Mouse (Mus musculus): ENCODE measurements around the gene Rapgef2. TPM values are rescaled to one million over a fixed set of nuclear protein-coding genes. Genes with fewer than 3 reads are reported as not detected.
A peak's percentile ranks its signal among the peaks of the same experiment; 100 is the strongest.

The Rapgef2 gene
- polyA plus RNA-seq, 1 experiment from 2014 or later: 7.5 TPM

GRCm38 (mm10) chr3:79083030-79083429, 203.3 kb downstream of the Rapgef2 start:
- H3K27ac ChIP-seq (ENCODE audit: low read depth, low read length): no peak overlapping the region
- no peak overlapping the region for H3K9ac ChIP-seq (ENCODE audit: low read length)
- H3K4me1 ChIP-seq (ENCODE audit: control insufficient read depth, insufficient read depth, low read length): no peaks in the 10 kb centered on the region
- H3K36me3 ChIP-seq (ENCODE audit: control insufficient read depth, insufficient read depth, low read length): peaks cover 8% of the 10 kb centered on the region; the same call in 1 of the 2 replicates
- DNase-seq (ENCODE audit: low spot score) (no peak), ATAC-seq (ENCODE audit: insufficient read depth, low FRiP score, low TSS enrichment) (no peak)
- H3K4me3 ChIP-seq (ENCODE audit: low read depth, low read length): no peak overlapping the region
- 90% methylated on average over 10 of the region's 10 CpGs for WGBS
- H3K9me3 ChIP-seq (ENCODE audit: control insufficient read depth, low read length): no peaks in the 10 kb centered on the region
- no peak overlapping the region for H3K4me2 ChIP-seq (ENCODE audit: low read depth)
- no peaks in the 10 kb centered on the region for H3K27me3 ChIP-seq (ENCODE audit: control insufficient read depth, insufficient read depth, low read length)

GRCm38 (mm10) chr3:79079076-79079475, 207.2 kb downstream of the Rapgef2 start:
- DNase-seq (ENCODE audit: low spot score) (no peak), ATAC-seq (ENCODE audit: insufficient read depth, low FRiP score, low TSS enrichment) (no peak)
- Histone ChIP-seq H3K9me3 (ENCODE audit: control insufficient read depth, low read length) (no peaks in the 10 kb centered on the region), H3K4me1 (ENCODE audit: control insufficient read depth, insufficient read depth, low read length) (no peaks in the 10 kb centered on the region), H3K36me3 (ENCODE audit: control insufficient read depth, insufficient read depth, low read length) (peaks cover 3% of the 10 kb centered on the region; the same call in 1 of the 2 replicates), H3K27ac (ENCODE audit: low read depth, low read length) (no peak overlapping the region), H3K4me2 (ENCODE audit: low read depth) (no peak overlapping the region), H3K4me3 (ENCODE audit: low read depth, low read length) (no peak overlapping the region), H3K9ac (ENCODE audit: low read length) (no peak overlapping the region), H3K27me3 (ENCODE audit: control insufficient read depth, insufficient read depth, low read length) (no peaks in the 10 kb centered on the region)
- 87% methylated on average over 3 of the region's 3 CpGs for WGBS

DNA sequence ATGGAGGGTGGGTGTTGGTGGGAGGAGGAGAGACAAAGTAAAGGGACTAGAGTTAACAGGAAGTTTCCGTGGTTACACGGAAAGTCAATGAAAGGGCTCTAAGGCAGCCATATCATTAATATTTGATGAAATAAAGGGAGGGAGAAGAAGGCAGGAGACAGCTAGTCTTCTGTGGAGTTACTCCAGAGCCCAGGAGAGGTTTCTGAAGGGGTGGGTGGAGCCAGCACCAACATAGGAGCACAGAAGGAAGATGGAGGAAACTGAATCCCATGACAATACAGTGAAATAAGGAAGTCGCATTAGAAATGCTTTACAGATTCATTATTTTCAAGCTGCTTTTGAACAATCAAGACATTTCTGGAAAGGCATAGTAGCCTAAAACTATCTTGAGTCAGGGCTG, 211.3 kb downstream of the Rapgef2 start:
- Histone ChIP-seq H3K4me2 (ENCODE audit: low read depth) (no peak overlapping the region), H3K9ac (ENCODE audit: low read length) (no peak overlapping the region), H3K27me3 (ENCODE audit: control insufficient read depth, insufficient read depth, low read length) (no peaks in the 10 kb centered on the region), H3K36me3 (ENCODE audit: control insufficient read depth, insufficient read depth, low read length) (no peaks in the 10 kb centered on the region), H3K27ac (ENCODE audit: low read depth, low read length) (no peak overlapping the region), H3K4me3 (ENCODE audit: low read depth, low read length) (no peak overlapping the region), H3K9me3 (ENCODE audit: control insufficient read depth, low read length) (no peaks in the 10 kb centered on the region), H3K4me1 (ENCODE audit: control insufficient read depth, insufficient read depth, low read length) (no peaks in the 10 kb centered on the region)
- WGBS: 93% methylated on average over 3 of the region's 3 CpGs
- DNase-seq (ENCODE audit: low spot score): no peak
- no peak for ATAC-seq (ENCODE audit: insufficient read depth, low FRiP score, low TSS enrichment)

DNA sequence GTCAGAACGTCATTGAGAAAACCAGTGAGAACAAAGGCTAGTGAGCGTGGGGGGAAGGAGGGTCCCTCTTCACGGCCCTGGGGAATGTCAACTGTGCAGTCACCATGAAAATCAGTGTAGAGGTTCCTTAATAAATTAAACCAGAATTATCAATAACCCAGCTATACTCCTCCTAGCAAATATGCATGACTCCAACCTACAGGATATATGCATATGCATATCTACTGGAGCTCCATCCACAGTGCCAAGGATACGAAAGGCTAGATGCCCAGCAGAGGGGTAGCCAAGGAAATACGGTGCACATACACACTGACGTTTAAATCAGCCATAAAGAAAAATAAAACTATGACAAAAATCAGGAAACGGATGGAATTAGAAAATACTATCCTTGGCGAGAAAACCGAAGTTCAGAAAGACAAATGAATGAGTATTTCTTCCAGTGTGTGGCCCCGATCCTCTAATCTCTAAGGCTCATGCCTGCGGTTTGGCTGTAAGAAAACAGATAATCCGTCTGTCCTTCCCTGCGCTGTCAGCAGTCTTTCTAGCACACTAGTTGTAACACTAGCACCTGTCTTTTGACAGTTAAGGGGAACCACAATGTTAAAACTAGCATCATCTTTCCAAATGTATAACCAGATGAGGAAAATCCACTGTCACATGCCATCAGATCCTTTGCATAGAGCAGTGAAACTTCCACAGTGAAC, 212.6 kb downstream of the Rapgef2 start:
- no peak overlapping the region for H3K4me2 ChIP-seq (ENCODE audit: low read depth)
- ATAC-seq (ENCODE audit: insufficient read depth, low FRiP score, low TSS enrichment): no peak
- H3K4me1 ChIP-seq (ENCODE audit: control insufficient read depth, insufficient read depth, low read length): no peaks in the 10 kb centered on the region
- H3K27me3 ChIP-seq (ENCODE audit: control insufficient read depth, insufficient read depth, low read length): no peaks in the 10 kb centered on the region
- WGBS: 89% methylated on average over 13 of the region's 13 CpGs
- H3K9me3 ChIP-seq (ENCODE audit: control insufficient read depth, low read length): no peaks in the 10 kb centered on the region
- DNase-seq (ENCODE audit: low spot score): no peak
- H3K36me3 ChIP-seq (ENCODE audit: control insufficient read depth, insufficient read depth, low read length): peaks cover 6% of the 10 kb centered on the region
- H3K27ac ChIP-seq (ENCODE audit: low read depth, low read length): no peak overlapping the region
- no peak overlapping the region for H3K9ac ChIP-seq (ENCODE audit: low read length)
- H3K4me3 ChIP-seq (ENCODE audit: low read depth, low read length): no peak overlapping the region

- Histone ChIP-seq H3K36me3 (ENCODE audit: control insufficient read depth, insufficient read depth, low read length) (peaks cover 7% of the 10 kb centered on the region), H3K4me3 (ENCODE audit: low read depth, low read length) (no peak overlapping the region), H3K9me3 (ENCODE audit: control insufficient read depth, low read length) (no peaks in the 10 kb centered on the region), H3K27ac (ENCODE audit: low read depth, low read length) (no peak overlapping the region), H3K9ac (ENCODE audit: low read length) (no peak overlapping the region), H3K4me2 (ENCODE audit: low read depth) (no peak overlapping the region), H3K4me1 (ENCODE audit: control insufficient read depth, insufficient read depth, low read length) (no peaks in the 10 kb centered on the region), H3K27me3 (ENCODE audit: control insufficient read depth, insufficient read depth, low read length) (no peaks in the 10 kb centered on the region)
- 72% methylated on average over 5 of the region's 7 CpGs for WGBS
- DNase-seq (ENCODE audit: low spot score) (peak; percentile 13), ATAC-seq (ENCODE audit: insufficient read depth, low FRiP score, low TSS enrichment) (no peak)
These were observed 214.8 kb downstream of the Rapgef2 start for GRCm38 (mm10) chr3:79071561-79071960.

- Histone ChIP-seq H3K9ac (ENCODE audit: low read length) (no peak overlapping the region), H3K9me3 (ENCODE audit: control insufficient read depth, low read length) (no peaks in the 10 kb centered on the region), H3K27ac (ENCODE audit: low read depth, low read length) (no peak overlapping the region), H3K4me1 (ENCODE audit: control insufficient read depth, insufficient read depth, low read length) (no peaks in the 10 kb centered on the region), H3K4me2 (ENCODE audit: low read depth) (no peak overlapping the region), H3K27me3 (ENCODE audit: control insufficient read depth, insufficient read depth, low read length) (no peaks in the 10 kb centered on the region), H3K36me3 (ENCODE audit: control insufficient read depth, insufficient read depth, low read length) (peaks cover 7% of the 10 kb centered on the region), H3K4me3 (ENCODE audit: low read depth, low read length) (no peak overlapping the region)
- 89% methylated on average over 10 of the region's 10 CpGs for WGBS
- no peak for ATAC-seq (ENCODE audit: insufficient read depth, low FRiP score, low TSS enrichment)
- no peak for DNase-seq (ENCODE audit: low spot score)
These were observed 216.4 kb downstream of the Rapgef2 start for GRCm38 (mm10) chr3:79069891-79070290.

DNA sequence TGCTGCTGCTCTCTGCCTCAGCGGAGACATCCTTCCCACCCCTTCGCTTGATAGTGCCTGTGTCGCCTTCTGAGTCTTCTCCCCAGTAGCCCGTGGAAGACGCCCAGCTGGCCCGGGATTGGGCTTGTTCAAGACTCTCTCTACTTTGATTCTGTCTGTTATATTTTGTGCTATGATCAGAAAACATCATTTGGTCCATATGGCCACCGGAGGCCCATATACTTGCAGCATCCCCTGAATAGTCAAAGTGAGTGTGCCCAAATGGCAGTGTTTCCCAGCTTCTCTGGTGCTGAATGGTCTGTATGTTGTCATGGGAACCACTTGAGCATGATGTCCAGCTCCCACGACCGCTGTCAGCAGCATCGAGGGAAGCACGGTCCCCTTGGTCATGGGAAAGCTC, 217.3 kb downstream of the Rapgef2 start:
- H3K36me3 ChIP-seq (ENCODE audit: control insufficient read depth, insufficient read depth, low read length): peaks cover 7% of the 10 kb centered on the region
- no peak overlapping the region for H3K27ac ChIP-seq (ENCODE audit: low read depth, low read length)
- DNase-seq (ENCODE audit: low spot score) (no peak), ATAC-seq (ENCODE audit: insufficient read depth, low FRiP score, low TSS enrichment) (no peak)
- H3K4me1 ChIP-seq (ENCODE audit: control insufficient read depth, insufficient read depth, low read length): no peaks in the 10 kb centered on the region
- H3K4me2 ChIP-seq (ENCODE audit: low read depth): no peak overlapping the region
- H3K4me3 ChIP-seq (ENCODE audit: low read depth, low read length): no peak overlapping the region
- H3K9ac ChIP-seq (ENCODE audit: low read length): no peak overlapping the region
- no peaks in the 10 kb centered on the region for H3K27me3 ChIP-seq (ENCODE audit: control insufficient read depth, insufficient read depth, low read length)
- H3K9me3 ChIP-seq (ENCODE audit: control insufficient read depth, low read length): no peaks in the 10 kb centered on the region
- WGBS: 86% methylated on average over 11 of the region's 11 CpGs

DNA sequence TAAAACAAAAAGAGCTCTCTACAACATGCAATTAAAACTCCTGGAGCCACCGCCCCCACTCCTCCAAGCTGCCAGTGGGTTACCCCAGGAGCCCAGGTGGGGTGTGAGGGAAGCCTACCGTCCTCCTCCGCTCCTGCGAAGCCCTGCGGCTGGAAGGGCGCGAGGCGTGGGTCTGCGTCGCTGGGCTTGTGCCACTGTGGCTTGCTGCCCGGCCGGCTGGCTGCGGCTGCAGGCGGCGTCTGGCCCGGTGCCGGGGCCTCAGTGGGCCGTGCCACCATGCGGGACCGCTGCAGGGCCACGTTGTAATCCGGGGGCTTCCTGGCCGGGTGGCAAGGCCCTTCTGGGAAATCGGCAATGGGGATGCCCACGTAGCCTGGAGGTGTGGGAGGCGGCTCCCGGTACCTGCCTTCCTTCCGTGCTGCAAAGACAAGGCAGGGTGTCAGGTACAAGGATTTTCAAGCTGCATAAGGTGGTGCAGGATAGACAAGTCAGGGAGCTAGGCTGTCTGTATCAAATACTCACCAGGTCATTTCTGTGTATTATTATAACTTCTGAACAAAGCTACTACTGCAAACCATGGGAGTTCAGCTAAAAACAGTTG, 219.8 kb downstream of the Rapgef2 start:
- WGBS: 89% methylated on average over 28 of the region's 28 CpGs
- Histone ChIP-seq H3K4me2 (ENCODE audit: low read depth) (no peak overlapping the region), H3K27me3 (ENCODE audit: control insufficient read depth, insufficient read depth, low read length) (no peaks in the 10 kb centered on the region), H3K4me3 (ENCODE audit: low read depth, low read length) (no peak overlapping the region), H3K4me1 (ENCODE audit: control insufficient read depth, insufficient read depth, low read length) (no peaks in the 10 kb centered on the region), H3K36me3 (ENCODE audit: control insufficient read depth, insufficient read depth, low read length) (peaks cover 7% of the 10 kb centered on the region), H3K9me3 (ENCODE audit: control insufficient read depth, low read length) (no peaks in the 10 kb centered on the region), H3K27ac (ENCODE audit: low read depth, low read length) (no peak overlapping the region), H3K9ac (ENCODE audit: low read length) (no peak overlapping the region)
- DNase-seq (ENCODE audit: low spot score) (no peak), ATAC-seq (ENCODE audit: insufficient read depth, low FRiP score, low TSS enrichment) (no peak)

- WGBS: 97% methylated on average over 10 of the region's 10 CpGs
- no peaks in the 10 kb centered on the region for H3K4me1 ChIP-seq (ENCODE audit: control insufficient read depth, insufficient read depth, low read length)
- no peaks in the 10 kb centered on the region for H3K27me3 ChIP-seq (ENCODE audit: control insufficient read depth, insufficient read depth, low read length)
- no peak overlapping the region for H3K4me2 ChIP-seq (ENCODE audit: low read depth)
- no peaks in the 10 kb centered on the region for H3K9me3 ChIP-seq (ENCODE audit: control insufficient read depth, low read length)
- H3K4me3 ChIP-seq (ENCODE audit: low read depth, low read length): no peak overlapping the region
- peaks cover 4% of the 10 kb centered on the region for H3K36me3 ChIP-seq (ENCODE audit: control insufficient read depth, insufficient read depth, low read length)
- H3K27ac ChIP-seq (ENCODE audit: low read depth, low read length): no peak overlapping the region
- ATAC-seq (ENCODE audit: insufficient read depth, low FRiP score, low TSS enrichment): no peak
- no peak overlapping the region for H3K9ac ChIP-seq (ENCODE audit: low read length)
- no peak for DNase-seq (ENCODE audit: low spot score)
These were observed 222.2 kb downstream of the Rapgef2 start for GRCm38 (mm10) chr3:79064096-79064495.

All from neural tube, embryonic 11.5 days (tissue).